Mouse (Mus musculus) ES-Bruce4 (cell line): ENCODE measurements around the gene Arhgap35. TPM values are rescaled to one million over a fixed set of nuclear protein-coding genes. Genes with fewer than 3 reads are reported as not detected.

Experiments
- H3K27ac ChIP-seq: 2 replicates; pipeline ENCODE4 v1.5.1; 2012; ENCODE audit warnings: low read length, inconsistent platforms; ENCODE audit not compliant: insufficient read depth
- H3K27me3 ChIP-seq: 2 replicates; pipeline ENCODE4 v1.6.1; 2012; ENCODE audit warnings: mild to moderate bottlenecking, low read length, inconsistent platforms; ENCODE audit not compliant: control insufficient read depth, poor library complexity, insufficient read depth, severe bottlenecking
- H3K36me3 ChIP-seq: 2 replicates; pipeline ENCODE4 v1.6.1; 2012; ENCODE audit warnings: inconsistent platforms, mild to moderate bottlenecking, low read length, moderate library complexity; ENCODE audit not compliant: control insufficient read depth, poor library complexity, insufficient read depth, severe bottlenecking
- H3K4me1 ChIP-seq: one replicate; pipeline ENCODE4 v1.8.1; 2011; ENCODE audit warnings: low read length; ENCODE audit not compliant: control insufficient read depth, insufficient read depth
- H3K4me3 ChIP-seq: 2 replicates; pipeline ENCODE4 v1.5.1; 2011; ENCODE audit warnings: low read depth, mild to moderate bottlenecking, low read length
- H3K9ac ChIP-seq: 2 replicates; pipeline ENCODE4 v1.6.1; 2012; ENCODE audit warnings: low read depth, mild to moderate bottlenecking, inconsistent platforms; ENCODE audit not compliant: poor library complexity, severe bottlenecking
- H3K9me3 ChIP-seq: replicated peaks from 2 replicates; pipeline ENCODE4 v1.6.1; 2012; ENCODE audit warnings: mild to moderate bottlenecking, low read length, inconsistent platforms; ENCODE audit not compliant: control insufficient read depth, poor library complexity, insufficient read depth, severe bottlenecking
- CTCF ChIP-seq: IDR thresholded peaks from one replicate; pipeline ENCODE4 v1.8.1; 2011; ENCODE audit warnings: low read depth, low read length
- EP300 ChIP-seq: IDR thresholded peaks from 2 replicates; pipeline ENCODE4 v1.6.1; 2011; ENCODE audit warnings: low read depth, low read length; ENCODE audit not compliant: insufficient read depth
- POLR2A ChIP-seq: IDR thresholded peaks from one replicate; pipeline ENCODE4 v1.8.1; 2011; ENCODE audit warnings: low read length; ENCODE audit not compliant: insufficient read depth
- polyA plus RNA-seq: library from polyadenylated mRNA; stranded (reverse); fragments of >200 nt; gene quantifications from 2 replicates; pipeline ENCODE4 v1.2.4, GENCODE M21; 2011; ENCODE audit warnings: low read depth; ENCODE audit not compliant: missing spikeins, insufficient read depth, insufficient read length

Arhgap35 gene
- polyA plus RNA-seq, 1 experiment = 48.5 TPM

DNA sequence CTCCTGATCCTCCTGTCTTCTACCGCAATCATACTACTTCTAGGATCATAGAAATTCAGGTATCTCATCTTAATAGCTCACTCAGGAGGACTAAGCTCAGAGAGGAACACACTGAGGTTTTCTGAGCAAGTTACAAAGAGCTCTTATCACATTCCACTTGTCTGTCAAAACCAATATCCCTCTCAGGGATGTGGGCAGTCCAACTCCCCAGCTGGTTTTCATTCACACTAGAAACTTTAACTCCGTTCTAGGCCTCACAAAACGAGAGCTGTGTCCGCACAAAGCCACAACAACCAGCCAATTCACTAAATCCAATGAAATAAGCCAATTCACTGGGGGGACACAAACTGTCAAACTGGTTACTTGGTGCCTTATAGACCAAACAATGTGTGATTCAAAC lies 57.5 kb downstream of the Arhgap35 start:
- Histone ChIP-seq H3K27ac (no peak overlapping the region), H3K9ac (no peak overlapping the region), H3K36me3 (peaks cover 5% of the 10 kb centered on the region), H3K27me3 (no peaks in the 10 kb centered on the region), H3K4me3 (no peak overlapping the region), H3K4me1 (no peaks in the 10 kb centered on the region), H3K9me3 (no peaks in the 10 kb centered on the region)
- no peak for TF ChIP-seq POLR2A
- no peak for TF ChIP-seq EP300
- no peak for TF ChIP-seq CTCF

DNA sequence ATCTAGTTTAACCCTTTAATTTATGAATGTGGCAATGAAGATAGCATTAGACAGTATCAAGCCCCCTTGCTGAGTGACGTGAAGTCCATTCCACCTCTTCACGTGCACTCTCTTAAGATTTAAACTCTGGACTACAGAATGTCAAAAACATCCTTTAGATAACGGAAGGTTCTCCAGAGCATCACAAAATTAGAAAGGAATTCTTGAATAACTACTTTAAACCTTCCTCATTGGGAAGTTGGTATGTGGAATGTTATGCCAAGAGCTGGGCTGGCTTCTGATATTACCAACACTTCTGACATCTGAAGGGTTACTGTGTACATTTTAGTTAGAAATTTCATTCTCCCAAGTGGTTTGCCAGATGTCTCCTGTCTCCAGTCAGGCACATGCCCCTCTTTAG lies 60.6 kb downstream of the Arhgap35 start:
- no peak overlapping the region for H3K4me3 ChIP-seq
- no peak overlapping the region for H3K9ac ChIP-seq
- no peaks in the 10 kb centered on the region for H3K27me3 ChIP-seq
- H3K36me3 ChIP-seq = no peaks in the 10 kb centered on the region
- no peak overlapping the region for H3K27ac ChIP-seq
- no peaks in the 10 kb centered on the region for H3K9me3 ChIP-seq
- no peaks in the 10 kb centered on the region for H3K4me1 ChIP-seq
- no peak for TF ChIP-seq EP300
- TF ChIP-seq CTCF = no peak
- no peak for TF ChIP-seq POLR2A

DNA sequence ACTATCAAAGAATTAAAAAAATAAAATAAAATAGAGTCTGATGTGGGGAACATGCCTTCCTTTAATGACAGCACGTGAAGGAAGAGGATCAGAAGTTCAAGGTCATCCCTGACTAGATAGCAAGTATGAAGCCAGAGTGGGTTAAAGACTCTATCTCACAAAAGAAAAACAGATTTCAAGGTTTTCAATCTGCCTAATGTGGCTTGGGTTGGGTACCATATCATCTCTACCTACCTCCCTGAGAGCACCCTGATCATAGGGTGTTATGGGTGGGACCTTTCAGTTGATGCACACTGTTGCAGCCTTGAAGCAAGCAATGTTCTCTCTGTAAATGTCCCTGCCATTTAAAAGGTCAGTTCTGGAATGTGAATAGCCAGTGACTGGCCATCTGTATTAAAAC lies 63.2 kb downstream of the Arhgap35 start:
- Histone ChIP-seq H3K9me3 (no peaks in the 10 kb centered on the region), H3K9ac (no peak overlapping the region), H3K27ac (no peak overlapping the region), H3K4me3 (no peak overlapping the region), H3K4me1 (no peaks in the 10 kb centered on the region), H3K27me3 (no peaks in the 10 kb centered on the region), H3K36me3 (peaks cover 6% of the 10 kb centered on the region)
- TF ChIP-seq POLR2A = no peak
- no peak for TF ChIP-seq CTCF
- TF ChIP-seq EP300 = no peak

DNA sequence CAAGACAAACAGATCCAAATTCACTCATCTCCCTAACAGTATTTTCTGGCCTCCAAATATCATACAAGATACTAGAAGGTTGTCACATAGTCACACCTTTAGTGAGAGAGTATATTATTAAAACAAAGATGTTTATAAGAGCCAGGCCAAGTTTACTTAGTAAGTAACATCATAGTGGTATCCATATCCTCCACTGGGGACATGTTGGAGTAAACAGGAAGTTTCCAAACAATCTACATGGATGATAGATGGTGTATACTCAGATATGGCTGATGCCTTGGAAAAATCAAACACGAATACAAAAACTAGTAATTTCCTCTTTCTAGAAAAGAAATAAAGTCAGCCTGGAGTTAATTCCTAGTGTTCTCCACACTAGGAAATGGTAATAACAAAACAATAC lies 65.5 kb downstream of the Arhgap35 start:
- Histone ChIP-seq H3K27me3 (no peaks in the 10 kb centered on the region), H3K9ac (no peak overlapping the region), H3K27ac (no peak overlapping the region), H3K9me3 (no peaks in the 10 kb centered on the region), H3K36me3 (peaks cover 12% of the 10 kb centered on the region), H3K4me3 (no peak overlapping the region), H3K4me1 (no peaks in the 10 kb centered on the region)
- TF ChIP-seq EP300 (no peak), CTCF (no peak), POLR2A (no peak)

DNA sequence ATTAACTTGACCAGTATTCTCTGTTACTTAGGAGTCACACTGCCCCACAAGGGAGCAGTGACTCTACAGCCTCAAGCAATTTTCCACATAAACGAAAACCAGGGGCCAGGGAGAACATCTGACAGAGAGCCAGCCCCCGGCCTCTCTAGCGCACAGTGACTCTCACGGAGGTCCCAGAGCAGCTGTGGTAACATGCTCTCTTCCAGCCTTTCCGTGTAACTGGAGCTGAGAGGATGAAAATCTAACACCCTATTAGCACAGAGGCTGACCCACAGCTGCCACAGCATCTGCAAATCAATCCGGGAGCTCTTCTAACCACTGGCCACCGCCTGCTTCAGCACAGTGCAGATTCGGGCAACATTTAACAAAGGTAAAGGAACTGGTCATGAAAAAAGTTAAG lies 70.0 kb downstream of the Arhgap35 start:
- Histone ChIP-seq H3K4me3 (no peak overlapping the region), H3K27ac (no peak overlapping the region), H3K4me1 (no peaks in the 10 kb centered on the region), H3K36me3 (peaks cover 15% of the 10 kb centered on the region), H3K9me3 (no peaks in the 10 kb centered on the region), H3K9ac (no peak overlapping the region), H3K27me3 (no peaks in the 10 kb centered on the region)
- TF ChIP-seq CTCF = no peak
- no peak for TF ChIP-seq EP300
- TF ChIP-seq POLR2A = no peak

DNA sequence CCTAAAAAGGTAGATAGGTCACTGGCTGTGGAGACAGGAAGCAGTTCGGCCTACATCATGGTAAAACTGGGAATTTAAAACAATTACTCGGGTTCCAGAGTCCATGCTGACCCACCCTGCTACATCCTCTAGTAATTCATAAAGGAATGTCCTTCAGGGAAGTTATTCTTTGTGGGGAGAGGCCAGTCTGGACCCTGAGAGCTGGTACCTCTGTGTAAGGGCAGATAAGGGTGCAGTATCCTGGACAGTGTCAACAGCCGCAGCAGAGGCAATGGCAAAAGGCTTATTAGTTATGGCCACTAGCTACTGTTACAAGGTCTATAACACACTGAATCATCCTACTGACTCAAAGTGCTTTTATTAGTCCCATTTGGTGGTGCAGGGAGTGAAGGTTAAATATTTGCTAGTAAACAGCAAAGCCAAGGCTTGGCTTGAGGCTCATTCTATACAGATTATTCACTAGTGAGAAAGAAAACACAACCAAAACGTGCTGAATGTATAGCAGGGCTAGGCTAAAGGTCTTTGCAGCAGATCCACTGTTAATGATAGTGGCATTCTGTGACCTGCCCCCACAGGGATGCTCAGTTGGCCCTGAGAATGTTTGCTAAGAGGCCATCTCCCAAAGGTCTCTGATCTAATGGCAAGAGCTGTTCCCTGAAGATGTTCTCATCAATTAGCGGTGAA lies 77.4 kb downstream of the Arhgap35 start:
- H3K36me3 ChIP-seq = peaks cover 11% of the 10 kb centered on the region
- no peak for TF ChIP-seq POLR2A
- no peak for TF ChIP-seq CTCF
- no peak for TF ChIP-seq EP300
- H3K27ac ChIP-seq = no peak overlapping the region
- no peaks in the 10 kb centered on the region for H3K4me1 ChIP-seq
- H3K9me3 ChIP-seq = peaks cover 4% of the 10 kb centered on the region; the same call in 1 of the 2 replicates
- no peaks in the 10 kb centered on the region for H3K27me3 ChIP-seq
- no peak overlapping the region for H3K4me3 ChIP-seq
- H3K9ac ChIP-seq = no peak overlapping the region
